Mouse (Mus musculus) adrenal gland, postnatal 36 days (tissue): Measurements from ENCODE around the gene Dnajb2. TPM values are rescaled to one million over a fixed set of nuclear protein-coding genes. Genes with fewer than 3 reads are reported as not detected.

Experiments used
- DNase-seq, 2 experiments: peaks; one replicate each; pipeline ENCODE4 v3.0.0; 2021; ENCODE audit warnings: mixed read lengths in 1 of 2
- microRNA-seq: library from miRNA; unstranded; fragments of <30 nt; microRNA quantifications from one replicate; pipeline ENCODE4 v1.2.0, GENCODE M21; 2021
- total RNA-seq, 2 experiments: library from RNA; stranded (reverse); gene quantifications; 2 replicates each; pipeline ENCODE4 v1.2.3; 2021

Gene Dnajb2
- total RNA-seq, 2 experiments from 2014 or later = 67.9 to 138 TPM

DNA sequence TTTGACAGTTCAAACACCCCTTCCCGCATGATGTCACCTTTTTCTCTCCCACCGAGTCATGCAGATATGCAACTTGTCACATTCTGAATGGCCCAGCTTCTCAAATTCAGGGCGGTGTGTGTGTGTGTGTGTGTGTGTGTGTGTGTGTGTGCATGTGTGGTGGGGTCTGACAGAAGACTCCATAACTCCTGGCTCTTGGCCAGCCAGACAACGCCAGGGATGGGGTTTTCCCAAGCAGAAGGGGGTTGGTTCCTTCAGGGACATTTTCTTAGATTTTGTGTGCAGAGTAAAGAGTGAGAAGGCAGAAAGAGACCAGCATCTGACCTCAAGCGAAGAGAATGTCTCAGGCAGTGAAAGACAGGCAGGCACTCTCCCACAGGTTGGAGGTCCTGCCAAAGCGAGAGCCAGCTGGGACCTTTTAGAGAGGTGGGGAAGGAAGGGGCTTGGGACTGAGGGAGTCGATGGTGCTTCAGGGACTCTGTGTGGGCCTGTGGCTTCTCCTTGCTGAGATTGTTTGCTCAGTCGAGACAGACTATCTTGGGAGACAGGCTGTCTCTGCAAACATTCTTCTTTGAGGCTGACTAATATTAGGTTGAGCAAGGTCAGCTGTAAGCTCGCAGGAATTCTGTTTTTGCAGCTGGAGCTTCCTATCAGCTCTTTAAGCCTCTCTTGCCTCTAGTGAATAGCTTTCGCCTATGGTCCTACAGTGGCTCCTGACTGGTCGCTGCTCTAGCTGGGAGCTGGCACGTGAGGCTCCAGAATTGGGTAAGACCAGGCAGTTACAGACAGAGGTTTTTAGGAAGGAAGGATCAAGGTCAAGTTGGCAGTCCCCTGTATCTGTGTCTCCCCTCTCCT is 56.5 kb downstream of the Dnajb2 start:
- DNase-seq = peak; percentile 8 to 17

- no peak for DNase-seq
Observed at GRCm38 (mm10) chr1:75293331-75293701, 57.1 kb downstream of the Dnajb2 start.

GRCm38 (mm10) chr1:75294294-75294693 is 58.1 kb downstream of the Dnajb2 start:
- no peak for DNase-seq

Small RNA genes within 50 kb of the gene (microRNA-seq; reads per million reads assigned to microRNA genes)
- gene Gm27943 = not detected

Other genes starting within 250 kb of the Dnajb2 start
- 1 to 10 TPM; 7.1 to 7.9 TPM for gene Nhej1, start 111.2 kb upstream of the Dnajb2 start, total RNA-seq
- gene Slc23a3, start 102.5 kb upstream of the Dnajb2 start, total RNA-seq = under 1 TPM; 0.16 to 0.46 TPM
- gene Cnppd1, start 93.7 kb upstream of the Dnajb2 start, total RNA-seq = 10 to 100 TPM; 38.0 TPM
- gene Retreg2, start 93.6 kb upstream of the Dnajb2 start, total RNA-seq = 10 to 100 TPM; 81.4 to 95.7 TPM
- gene Zfand2b, start 67.8 kb upstream of the Dnajb2 start, total RNA-seq = 10 to 100 TPM; 30.2 to 35.1 TPM
- gene Abcb6, start 56.0 kb upstream of the Dnajb2 start, total RNA-seq = 10 to 100 TPM; 24.9 to 33.9 TPM
- gene Ankzf1, start 44.3 kb upstream of the Dnajb2 start, total RNA-seq = 10 to 100 TPM; 13.7 to 16.8 TPM
- gene Atg9a, start 44.2 kb upstream of the Dnajb2 start, total RNA-seq = 10 to 100 TPM; 38.0 to 43.7 TPM
- gene Glb1l, start 25.6 kb upstream of the Dnajb2 start, total RNA-seq = 10 to 100 TPM; 20.2 to 22.2 TPM
- gene Stk16, start 25.6 kb upstream of the Dnajb2 start, total RNA-seq = 100 to 1,000 TPM in 1 of 2 experiments, 10 to 100 TPM in 1; 94.9 to 125 TPM
- 10 to 100 TPM; 26.0 to 70.0 TPM for gene Tuba4a, start 16.5 kb upstream of the Dnajb2 start, total RNA-seq
- not detected for gene A630095N17Rik, start 4.3 kb upstream of the Dnajb2 start, total RNA-seq
- 10 to 100 TPM; 38.2 to 54.2 TPM for gene Ptprn, start 28.1 kb downstream of the Dnajb2 start, total RNA-seq
- 100 to 1,000 TPM in 1 of 2 experiments, 10 to 100 TPM in 1; 90.7 to 118 TPM for gene Resp18, start 42.0 kb downstream of the Dnajb2 start, total RNA-seq
- gene Dnpep, start 81.6 kb downstream of the Dnajb2 start, total RNA-seq = 100 to 1,000 TPM in 1 of 2 experiments, 10 to 100 TPM in 1; 88.1 to 112 TPM
- gene Des, start 123.9 kb downstream of the Dnajb2 start, total RNA-seq = 10 to 100 TPM; 18.6 to 19.5 TPM
- 10 to 100 TPM in 1 of 2 experiments, 1 to 10 TPM in 1; 9.8 to 10.8 TPM for gene Speg, start 138.9 kb downstream of the Dnajb2 start, total RNA-seq
- 10 to 100 TPM; 58.7 to 72.1 TPM for gene Gmppa, start 199.5 kb downstream of the Dnajb2 start, total RNA-seq
- 1 to 10 TPM; 3.1 to 4.8 TPM for gene Asic4, start 214.0 kb downstream of the Dnajb2 start, total RNA-seq
- gene Chpf, start 242.9 kb downstream of the Dnajb2 start, total RNA-seq = 10 to 100 TPM; 55.3 to 63.1 TPM
- 1 to 10 TPM; 2.6 to 4.1 TPM for gene Tmem198, start 243.1 kb downstream of the Dnajb2 start, total RNA-seq